8 mouse cellular contexts compared by ENCODE assay signal in the genomic region with DNA sequence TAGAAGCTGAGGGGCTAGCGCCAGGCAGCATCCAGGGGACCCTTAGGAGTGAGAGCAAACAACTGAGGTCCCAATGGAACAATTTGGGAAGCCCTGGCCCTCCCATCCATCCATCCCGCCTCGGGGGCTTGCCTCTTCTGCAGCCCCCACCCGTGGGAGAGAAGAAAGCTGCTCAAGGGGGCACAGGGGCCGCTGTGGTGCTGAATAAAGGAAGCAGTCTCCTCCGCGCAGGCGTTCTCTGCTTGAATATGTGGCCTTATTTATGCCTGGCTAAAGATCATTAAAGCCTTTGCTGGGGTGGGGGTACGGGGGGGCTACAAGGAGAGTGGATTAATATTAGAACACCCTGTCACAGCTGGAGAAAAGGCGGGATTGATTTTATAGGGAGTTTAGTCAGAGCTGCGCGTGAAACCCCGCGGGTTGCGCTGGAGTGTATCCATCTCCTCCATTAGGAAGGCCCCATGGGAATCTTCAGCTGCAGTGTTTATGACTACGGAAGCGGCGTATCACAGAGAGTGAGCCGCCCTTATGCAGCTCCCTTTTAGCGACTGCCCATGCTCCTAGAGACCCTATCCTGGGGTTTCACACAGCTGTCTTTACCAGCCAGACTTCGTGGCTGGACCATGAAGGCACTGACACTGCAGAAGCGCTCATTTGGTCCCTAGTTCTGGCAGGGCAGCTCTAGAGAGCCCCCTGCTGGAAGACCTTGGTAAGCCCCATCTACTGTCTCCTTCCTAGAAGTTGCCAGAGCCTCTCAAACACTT.
DNase-seq lines count a peak whose midpoint lies in the region; ATAC-seq and TF ChIP-seq lines count a peak whose summit lies in the region.

No protein-coding gene starts in this region.

- WGBS in thymus, adult 2 months, result 29% methylated on average over 22 of the region's 22 CpGs
- 15% methylated on average over 22 of the region's 22 CpGs for WGBS in embryonic facial prominence, embryonic 15.5 days
- WGBS in heart, embryonic 13.5 days, result 11% methylated on average over 22 of the region's 22 CpGs
- 9% methylated on average over 22 of the region's 22 CpGs for WGBS in kidney, postnatal 0 days
- 9% methylated on average over 22 of the region's 22 CpGs for whole genome bisulfite sequencing in limb, embryonic 13.5 days
- WGBS in neural tube, embryonic 11.5 days, result 10% methylated on average over 22 of the region's 22 CpGs

- no peak for TF ChIP-seq CTCF in thymus, adult 2 months (IDR thresholded peaks at IDR 0.05; ENCODE audit: borderline replicate concordance, control insufficient read depth, extremely low read depth, insufficient read depth, low read length, poor library complexity)
- peak; percentile 84 for TF ChIP-seq CTCF in kidney, postnatal 0 days (IDR thresholded peaks at IDR 0.05; ENCODE audit: low read depth)

- H3K36me3 ChIP-seq in thymus, adult 2 months (ENCODE audit: control insufficient read depth, insufficient read depth, low read length), result no peaks in the 10 kb centered on the region
- H3K36me3 ChIP-seq in embryonic facial prominence, embryonic 15.5 days, result no peaks in the 10 kb centered on the region
- no peaks in the 10 kb centered on the region for H3K36me3 ChIP-seq in heart, embryonic 13.5 days
- H3K36me3 ChIP-seq in kidney, postnatal 0 days (ENCODE audit: insufficient read depth, low read length), result no peaks in the 10 kb centered on the region
- H3K36me3 ChIP-seq in limb, embryonic 13.5 days, result no peaks in the 10 kb centered on the region
- H3K36me3 ChIP-seq in neural tube, embryonic 11.5 days (ENCODE audit: control insufficient read depth, insufficient read depth, low read length), result no peaks in the 10 kb centered on the region

- peak; percentile 7 for DNase-seq in thymus, adult 2 months
- no peak for DNase-seq in thymus, adult 18-20 months
- DNase-seq in kidney, postnatal 0 days (ENCODE audit: low spot score), result peak; percentile 81
- DNase-seq in neural tube, embryonic 11.5 days (ENCODE audit: low spot score), result peak; percentile 85
- peak; percentile 5 for DNase-seq in thymus, postnatal 0 days (ENCODE audit: low spot score)

- H3K4me1 ChIP-seq in thymus, adult 2 months (replicated peaks; ENCODE audit: control insufficient read depth, insufficient read depth, low read length), result no peaks in the 10 kb centered on the region
- H3K4me1 ChIP-seq in embryonic facial prominence, embryonic 15.5 days, result peaks cover 11% of the 10 kb centered on the region; the same call in 1 of the 2 replicates
- no peaks in the 10 kb centered on the region for H3K4me1 ChIP-seq in heart, embryonic 13.5 days
- no peaks in the 10 kb centered on the region for H3K4me1 ChIP-seq in kidney, postnatal 0 days (replicated peaks; ENCODE audit: insufficient read depth, low read length)
- H3K4me1 ChIP-seq in limb, embryonic 13.5 days, result peaks cover 18% of the 10 kb centered on the region
- H3K4me1 ChIP-seq in neural tube, embryonic 11.5 days (ENCODE audit: control insufficient read depth, insufficient read depth, low read length), result no peaks in the 10 kb centered on the region

- no peaks in the 10 kb centered on the region for H3K27me3 ChIP-seq in thymus, adult 2 months (ENCODE audit: control insufficient read depth, insufficient read depth, low read length)
- H3K27me3 ChIP-seq in embryonic facial prominence, embryonic 15.5 days, result 0 out of 2 replicates have a peak, but pooled peaks cover 12% of the 10 kb centered on the region
- H3K27me3 ChIP-seq in heart, embryonic 13.5 days (replicated peaks), result peaks cover 75% of the 10 kb centered on the region
- H3K27me3 ChIP-seq in kidney, postnatal 0 days (ENCODE audit: insufficient read depth, low read length), result no peaks in the 10 kb centered on the region
- peaks cover 56% of the 10 kb centered on the region for H3K27me3 ChIP-seq in limb, embryonic 13.5 days
- no peaks in the 10 kb centered on the region for H3K27me3 ChIP-seq in neural tube, embryonic 11.5 days (ENCODE audit: control insufficient read depth, insufficient read depth, low read length)

- no peak overlapping the region for H3K27ac ChIP-seq in thymus, adult 2 months (ENCODE audit: control insufficient read depth, insufficient read depth, low read length)
- no peak overlapping the region for H3K27ac ChIP-seq in embryonic facial prominence, embryonic 15.5 days (replicated peaks)
- H3K27ac ChIP-seq in heart, embryonic 13.5 days (replicated peaks), result no peak overlapping the region
- H3K27ac ChIP-seq in kidney, postnatal 0 days, result no peak overlapping the region
- H3K27ac ChIP-seq in limb, embryonic 13.5 days, result peak overlapping the region; percentile 44; the same call in 1 of the 2 replicates
- 0 out of 2 replicates have a peak overlapping the region, but pooled peaks have one; percentile 36 for H3K27ac ChIP-seq in neural tube, embryonic 11.5 days (ENCODE audit: low read depth, low read length)

- peak overlapping the region; percentile 59 for H3K4me2 ChIP-seq in embryonic facial prominence, embryonic 15.5 days (replicated peaks)
- H3K4me2 ChIP-seq in heart, embryonic 13.5 days, result peak overlapping the region; percentile 72
- peak overlapping the region; percentile 54 for H3K4me2 ChIP-seq in kidney, postnatal 0 days (ENCODE audit: low read length)
- peak overlapping the region; percentile 64 for H3K4me2 ChIP-seq in limb, embryonic 13.5 days (replicated peaks)
- peak overlapping the region; percentile 36 for H3K4me2 ChIP-seq in neural tube, embryonic 11.5 days (ENCODE audit: low read depth)

- no peak overlapping the region for H3K9ac ChIP-seq in embryonic facial prominence, embryonic 15.5 days
- H3K9ac ChIP-seq in heart, embryonic 13.5 days, result peak overlapping the region; percentile 68
- H3K9ac ChIP-seq in kidney, postnatal 0 days (ENCODE audit: low read depth, low read length), result no peak overlapping the region
- 0 out of 2 replicates have a peak overlapping the region, but pooled peaks have one; percentile 13 for H3K9ac ChIP-seq in limb, embryonic 13.5 days
- H3K9ac ChIP-seq in neural tube, embryonic 11.5 days (ENCODE audit: low read length), result peak overlapping the region; percentile 39

- H3K9me3 ChIP-seq in embryonic facial prominence, embryonic 15.5 days (replicated peaks), result no peaks in the 10 kb centered on the region
- H3K9me3 ChIP-seq in heart, embryonic 13.5 days, result no peaks in the 10 kb centered on the region
- H3K9me3 ChIP-seq in kidney, postnatal 0 days (replicated peaks; ENCODE audit: low read length), result no peaks in the 10 kb centered on the region
- H3K9me3 ChIP-seq in limb, embryonic 13.5 days, result no peaks in the 10 kb centered on the region
- no peaks in the 10 kb centered on the region for H3K9me3 ChIP-seq in neural tube, embryonic 11.5 days (ENCODE audit: control insufficient read depth, low read length)

- peak; percentile 57 for ATAC-seq in embryonic facial prominence, embryonic 15.5 days (ENCODE audit: insufficient number of reproducible peaks, low FRiP score, low TSS enrichment, low read depth)
- no peak for ATAC-seq in heart, embryonic 13.5 days (ENCODE audit: extremely low read depth, insufficient number of reproducible peaks, low FRiP score, low TSS enrichment)
- ATAC-seq in kidney, postnatal 0 days (replicated peaks; ENCODE audit: low FRiP score, low read depth), result peak; percentile 52
- ATAC-seq in limb, embryonic 13.5 days (ENCODE audit: low FRiP score, low read depth), result peak; percentile 87
- peak; percentile 74 for ATAC-seq in neural tube, embryonic 11.5 days (ENCODE audit: insufficient read depth, low FRiP score, low TSS enrichment)

- no peak overlapping the region for H3K4me3 ChIP-seq in thymus, adult 2 months (ENCODE audit: control insufficient read depth, insufficient read depth, low read length)
- peak overlapping the region; percentile 35 for H3K4me3 ChIP-seq in embryonic facial prominence, embryonic 15.5 days (replicated peaks)
- H3K4me3 ChIP-seq in heart, embryonic 13.5 days, result peak overlapping the region; percentile 49
- H3K4me3 ChIP-seq in kidney, postnatal 0 days (replicated peaks; ENCODE audit: low read depth, low read length), result peak overlapping the region; percentile 20; the same call in 1 of the 2 replicates
- H3K4me3 ChIP-seq in limb, embryonic 13.5 days, result peak overlapping the region; percentile 33
- peak overlapping the region; percentile 19 for H3K4me3 ChIP-seq in neural tube, embryonic 11.5 days (ENCODE audit: low read depth, low read length)

- TF ChIP-seq POLR2A in thymus, adult 2 months (IDR thresholded peaks at IDR 0.05; ENCODE audit: control insufficient read depth, extremely low read depth, insufficient read depth, low read length, poor library complexity), result no peak

Comparison
In these comparisons a context has a peak if more than half of its experiments do, and no peak if none do; other contexts are left out.
1. DNase-seq: peak in thymus, adult 2 months (single experiment), kidney, postnatal 0 days (single experiment), neural tube, embryonic 11.5 days (single experiment) and thymus, postnatal 0 days (single experiment); none in thymus, adult 18-20 months (0 of 2).
2. H3K27ac ChIP-seq: peak in limb, embryonic 13.5 days (single experiment) and neural tube, embryonic 11.5 days (single experiment); none in thymus, adult 2 months (single experiment), embryonic facial prominence, embryonic 15.5 days (single experiment), heart, embryonic 13.5 days (single experiment) and kidney, postnatal 0 days (single experiment).
3. H3K9ac ChIP-seq: peak in heart, embryonic 13.5 days (single experiment), limb, embryonic 13.5 days (single experiment) and neural tube, embryonic 11.5 days (single experiment); none in embryonic facial prominence, embryonic 15.5 days (single experiment) and kidney, postnatal 0 days (single experiment).
4. Peak in every context shown above with its lines, with median percentiles within 50 percentile points of each other: H3K4me2 ChIP-seq.